Mouse (Mus musculus): ENCODE measurements around the gene Dpm3.

GRCm38 (mm10) chr3:89244982-89245687 lies 14.0 kb upstream of the Dpm3 start:
- TF ChIP-seq CTCF (IDR thresholded peaks at IDR 0.05; ENCODE audit: extremely low read depth, insufficient read depth, insufficient read length, insufficient replicate concordance) (no peak), POLR2A (IDR thresholded peaks at IDR 0.05; ENCODE audit: low read depth, low read length) (no peak)

All from spleen, adult 2 months (tissue).